Mouse (Mus musculus) ES-Bruce4 (cell line): ENCODE results near the gene Esrrg. TPM values are rescaled to one million over a fixed set of nuclear protein-coding genes. Genes with fewer than 3 reads are reported as not detected.

ENCODE experiments used
- H3K27ac ChIP-seq: 2 replicates; pipeline ENCODE4 v1.5.1; 2012; ENCODE audit warnings: low read length, inconsistent platforms; ENCODE audit not compliant: insufficient read depth
- H3K27me3 ChIP-seq: 2 replicates; pipeline ENCODE4 v1.6.1; 2012; ENCODE audit warnings: mild to moderate bottlenecking, low read length, inconsistent platforms; ENCODE audit not compliant: control insufficient read depth, poor library complexity, insufficient read depth, severe bottlenecking
- H3K36me3 ChIP-seq: 2 replicates; pipeline ENCODE4 v1.6.1; 2012; ENCODE audit warnings: inconsistent platforms, mild to moderate bottlenecking, low read length, moderate library complexity; ENCODE audit not compliant: control insufficient read depth, poor library complexity, insufficient read depth, severe bottlenecking
- H3K4me1 ChIP-seq: one replicate; pipeline ENCODE4 v1.8.1; 2011; ENCODE audit warnings: low read length; ENCODE audit not compliant: control insufficient read depth, insufficient read depth
- H3K4me3 ChIP-seq: 2 replicates; pipeline ENCODE4 v1.5.1; 2011; ENCODE audit warnings: low read depth, mild to moderate bottlenecking, low read length
- H3K9ac ChIP-seq: 2 replicates; pipeline ENCODE4 v1.6.1; 2012; ENCODE audit warnings: low read depth, mild to moderate bottlenecking, inconsistent platforms; ENCODE audit not compliant: poor library complexity, severe bottlenecking
- H3K9me3 ChIP-seq: replicated peaks from 2 replicates; pipeline ENCODE4 v1.6.1; 2012; ENCODE audit warnings: mild to moderate bottlenecking, low read length, inconsistent platforms; ENCODE audit not compliant: control insufficient read depth, poor library complexity, insufficient read depth, severe bottlenecking
- CTCF ChIP-seq: IDR thresholded peaks from one replicate; pipeline ENCODE4 v1.8.1; 2011; ENCODE audit warnings: low read depth, low read length
- EP300 ChIP-seq: IDR thresholded peaks from 2 replicates; pipeline ENCODE4 v1.6.1; 2011; ENCODE audit warnings: low read depth, low read length; ENCODE audit not compliant: insufficient read depth
- POLR2A ChIP-seq: IDR thresholded peaks from one replicate; pipeline ENCODE4 v1.8.1; 2011; ENCODE audit warnings: low read length; ENCODE audit not compliant: insufficient read depth
- polyA plus RNA-seq: library from polyadenylated mRNA; stranded (reverse); fragments of >200 nt; gene quantifications from 2 replicates; pipeline ENCODE4 v1.2.4, GENCODE M21; 2011; ENCODE audit warnings: low read depth; ENCODE audit not compliant: missing spikeins, insufficient read depth, insufficient read length

Esrrg gene
- polyA plus RNA-seq, 1 experiment = not detected

DNA sequence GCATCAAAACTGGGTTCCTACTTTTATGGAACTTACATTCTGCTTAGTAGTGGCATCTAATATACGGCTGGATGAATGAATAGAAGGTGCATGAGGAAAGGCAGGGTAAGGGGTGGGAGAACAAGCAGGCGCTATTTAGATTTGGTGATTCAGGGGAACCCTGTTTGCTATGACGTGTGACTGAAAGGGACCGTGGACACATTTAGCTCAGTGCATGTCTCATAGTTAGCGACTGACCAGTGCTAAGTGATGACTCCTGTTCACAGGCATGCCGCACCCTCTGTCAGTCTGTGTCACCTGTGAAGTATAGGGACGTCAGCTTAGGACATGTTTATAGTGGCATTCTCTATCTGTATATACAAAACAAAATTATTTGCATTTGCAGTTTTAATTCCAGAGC lies 132.7 kb downstream of the Esrrg start:
- no peaks in the 10 kb centered on the region for H3K9me3 ChIP-seq

DNA sequence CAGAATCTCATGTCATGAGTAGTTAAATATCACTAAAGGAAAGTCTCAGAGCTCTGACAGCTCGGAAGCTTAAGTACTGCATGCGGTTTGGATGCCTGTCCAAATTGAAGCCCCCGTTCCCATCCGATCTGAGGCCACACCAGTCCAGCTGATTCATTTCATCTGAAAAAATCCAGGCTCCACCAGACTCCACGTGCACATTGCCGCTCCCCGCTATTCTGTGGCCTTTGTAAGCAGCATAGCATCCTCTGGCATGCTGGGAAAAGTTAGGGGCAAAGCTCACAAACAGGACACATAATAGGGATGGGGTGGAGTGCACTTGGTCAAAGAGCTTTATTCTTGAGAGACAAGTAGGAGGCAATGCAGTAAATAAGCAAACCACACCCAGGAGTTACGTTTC lies 133.5 kb downstream of the Esrrg start:
- Histone ChIP-seq H3K27me3 (no peaks in the 10 kb centered on the region), H3K27ac (no peak overlapping the region), H3K4me3 (no peak overlapping the region)

More for the DNA sequence above, 132.7 kb downstream of the Esrrg start:
- Histone ChIP-seq H3K4me1 (no peaks in the 10 kb centered on the region), H3K27ac (no peak overlapping the region), H3K36me3 (no peaks in the 10 kb centered on the region), H3K4me3 (no peak overlapping the region), H3K9ac (no peak overlapping the region), H3K27me3 (no peaks in the 10 kb centered on the region)
- TF ChIP-seq POLR2A = no peak
- no peak for TF ChIP-seq CTCF
- TF ChIP-seq EP300 = no peak

DNA sequence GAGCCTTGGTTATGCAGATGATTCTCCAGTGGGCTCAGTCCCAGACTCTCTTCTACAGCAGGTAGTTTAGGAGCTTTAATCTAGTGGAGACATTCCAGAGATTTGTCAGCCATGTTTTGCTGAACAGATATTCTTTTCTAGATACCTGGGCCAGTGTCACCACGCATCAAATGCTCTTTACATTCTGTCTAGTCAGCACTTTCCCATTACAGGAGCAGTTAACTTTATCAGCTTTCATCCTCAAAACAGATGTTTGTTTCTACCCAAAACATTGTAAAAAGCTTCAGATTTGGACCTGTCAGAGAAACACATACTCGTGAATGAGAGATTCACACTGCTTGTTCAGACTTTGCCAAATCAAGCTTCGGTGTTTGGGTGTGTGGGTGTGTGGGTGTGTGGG lies 140.7 kb downstream of the Esrrg start:
- H3K4me3 ChIP-seq = no peak overlapping the region
- H3K9ac ChIP-seq = no peak overlapping the region
- TF ChIP-seq CTCF = no peak
- no peaks in the 10 kb centered on the region for H3K36me3 ChIP-seq
- H3K9me3 ChIP-seq = no peaks in the 10 kb centered on the region
- H3K4me1 ChIP-seq = no peaks in the 10 kb centered on the region
- H3K27ac ChIP-seq = no peak overlapping the region
- H3K27me3 ChIP-seq = no peaks in the 10 kb centered on the region

More for the DNA sequence above, 133.5 kb downstream of the Esrrg start:
- no peaks in the 10 kb centered on the region for H3K4me1 ChIP-seq
- TF ChIP-seq POLR2A (no peak), EP300 (no peak), CTCF (no peak)
- H3K9ac ChIP-seq = no peak overlapping the region
- no peaks in the 10 kb centered on the region for H3K36me3 ChIP-seq
- H3K9me3 ChIP-seq = no peaks in the 10 kb centered on the region

DNA sequence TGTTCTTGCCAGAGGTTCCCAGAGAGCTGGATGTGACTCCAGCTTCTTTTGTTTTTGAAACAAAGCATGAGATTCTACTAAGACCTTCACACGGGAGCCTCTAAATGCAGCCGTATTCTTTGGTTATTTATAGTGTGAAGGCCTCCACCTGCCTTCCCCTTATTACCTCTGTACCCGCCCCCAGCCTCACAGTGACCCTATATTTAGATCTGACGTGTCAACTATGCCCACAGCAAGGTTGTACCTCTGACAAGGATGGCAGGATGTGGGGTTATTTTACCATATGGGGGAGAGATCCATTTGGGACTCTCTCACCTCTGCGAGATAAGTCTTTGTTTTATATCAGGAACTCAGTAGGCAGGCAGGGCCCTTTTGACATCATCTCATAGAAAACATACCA lies 141.3 kb downstream of the Esrrg start:
- H3K4me3 ChIP-seq = no peak overlapping the region
- no peaks in the 10 kb centered on the region for H3K27me3 ChIP-seq
- H3K9ac ChIP-seq = no peak overlapping the region
- TF ChIP-seq EP300 (no peak), CTCF (no peak), POLR2A (no peak)
- H3K27ac ChIP-seq = no peak overlapping the region
- H3K9me3 ChIP-seq = no peaks in the 10 kb centered on the region
- H3K4me1 ChIP-seq = no peaks in the 10 kb centered on the region
- H3K36me3 ChIP-seq = no peaks in the 10 kb centered on the region

DNA sequence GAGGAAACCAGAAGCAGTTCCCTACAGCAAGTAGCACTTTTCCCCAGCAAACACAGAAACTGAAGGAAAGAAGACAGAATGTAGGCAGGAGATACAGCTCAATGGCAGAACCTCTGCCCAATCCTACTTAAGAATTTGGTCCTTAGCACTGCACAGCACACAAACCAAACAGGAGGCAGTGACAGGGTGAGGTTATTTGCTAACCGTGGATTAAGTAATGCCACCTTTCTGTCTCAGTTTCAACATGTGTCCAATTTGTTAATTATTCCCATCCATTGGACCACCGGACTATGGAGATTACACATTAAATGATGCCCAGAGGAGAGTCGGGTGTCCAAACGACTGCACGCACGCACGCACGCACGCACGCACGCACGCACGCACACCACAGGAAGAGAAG lies 146.9 kb downstream of the Esrrg start:
- Histone ChIP-seq H3K9ac (no peak overlapping the region), H3K27me3 (no peaks in the 10 kb centered on the region), H3K27ac (no peak overlapping the region), H3K4me1 (no peaks in the 10 kb centered on the region), H3K9me3 (no peaks in the 10 kb centered on the region), H3K4me3 (no peak overlapping the region), H3K36me3 (no peaks in the 10 kb centered on the region)
- TF ChIP-seq EP300 = no peak
- TF ChIP-seq CTCF = no peak
- TF ChIP-seq POLR2A = no peak

DNA sequence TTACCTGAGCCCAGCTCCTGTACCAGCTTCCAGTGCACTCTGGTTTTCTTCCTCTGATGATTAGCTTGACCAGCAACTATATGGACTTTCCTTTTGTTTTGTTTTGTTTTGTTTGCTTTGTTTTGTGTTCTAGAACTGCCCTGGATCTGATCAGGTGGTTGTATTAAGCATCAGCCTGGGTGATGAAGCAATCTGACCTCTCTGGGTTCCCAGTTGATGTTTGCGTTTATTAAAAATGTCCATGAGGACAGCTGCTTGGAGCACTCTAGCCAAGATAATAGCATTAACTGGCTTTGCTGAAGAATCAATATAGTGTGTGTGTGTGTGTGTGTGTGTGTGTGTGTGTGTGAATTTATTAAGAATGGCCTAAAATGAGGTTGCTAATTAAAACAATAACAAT lies 149.4 kb downstream of the Esrrg start:
- no peak for TF ChIP-seq POLR2A
- no peak for TF ChIP-seq CTCF
- no peak for TF ChIP-seq EP300

More for the DNA sequence above, 149.4 kb downstream of the Esrrg start:
- Histone ChIP-seq H3K4me1 (no peaks in the 10 kb centered on the region), H3K4me3 (no peak overlapping the region), H3K36me3 (no peaks in the 10 kb centered on the region), H3K27me3 (no peaks in the 10 kb centered on the region), H3K9ac (no peak overlapping the region), H3K27ac (no peak overlapping the region), H3K9me3 (no peaks in the 10 kb centered on the region)
